Mouse (Mus musculus) kidney, adult 2 months (tissue): Measurements from ENCODE around the gene Zyg11b.

Experiments used
- CTCF ChIP-seq: fragments of 200-500 bp; conservative IDR thresholded peaks from 2 replicates; pipeline ENCODE4 v1.5.1; 2011; ENCODE audit warnings: low read depth, mild to moderate bottlenecking, control low read depth, low read length, moderate library complexity, mixed read lengths; ENCODE audit not compliant: insufficient read depth, insufficient read length
- POLR2A ChIP-seq: fragments of 200-500 bp; IDR thresholded peaks from one replicate; pipeline ENCODE4 v1.6.1; 2011; ENCODE audit warnings: low read depth, low read length, control low read depth

DNA sequence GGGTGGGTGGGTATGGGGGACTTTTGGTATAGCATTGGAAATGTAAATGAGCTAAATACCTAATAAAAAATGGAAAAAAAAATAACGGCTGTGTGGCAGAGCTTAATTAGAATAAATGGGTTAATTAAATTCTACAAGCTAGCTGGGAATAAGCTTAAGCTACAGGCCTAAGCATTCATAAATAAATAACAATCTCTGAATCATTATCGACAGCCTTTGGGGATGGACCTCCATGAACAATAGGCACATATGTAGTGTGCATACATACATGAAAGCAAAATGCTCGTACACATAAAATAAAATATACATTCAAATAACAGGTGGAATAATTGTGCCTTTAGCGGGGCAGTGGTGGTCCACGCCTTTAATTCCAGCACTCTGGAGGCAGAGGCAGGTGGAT is 78.4 kb downstream of the Zyg11b start:
- TF ChIP-seq CTCF (no peak), POLR2A (no peak)
